Mouse (Mus musculus) right cerebral cortex, postnatal 4 days (tissue): Measurements from ENCODE around the gene Plekhf1.

ENCODE experiments used
- DNase-seq: peaks from one replicate; pipeline ENCODE4 v3.0.0-alpha.2; 2022

Plekhf1 gene

DNA sequence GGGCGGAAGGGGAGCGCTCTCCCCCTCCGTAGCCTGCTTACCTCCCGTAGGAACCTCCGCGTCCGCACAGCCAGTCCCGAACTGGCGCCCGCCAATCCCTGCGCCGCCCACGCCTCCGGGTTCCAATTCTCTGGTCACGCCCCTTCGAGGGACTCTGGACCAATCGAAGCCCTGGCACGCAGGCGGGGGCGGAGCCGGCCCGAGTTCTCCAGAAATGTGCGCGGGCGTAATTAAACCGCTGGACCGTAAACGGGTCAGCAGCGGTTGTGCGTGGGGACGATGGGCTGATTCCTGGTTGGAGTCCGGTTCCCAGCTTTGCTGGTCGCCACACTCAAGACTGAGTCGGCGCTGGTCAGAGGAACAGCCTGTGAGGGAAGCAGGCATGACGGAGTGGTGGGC lies at the start of gene Plekhf1:
Plekhf1 (minus strand) TSS at position 117 of the 399 bp plus-strand sequence.
- DNase-seq = peak; percentile 73

DNA sequence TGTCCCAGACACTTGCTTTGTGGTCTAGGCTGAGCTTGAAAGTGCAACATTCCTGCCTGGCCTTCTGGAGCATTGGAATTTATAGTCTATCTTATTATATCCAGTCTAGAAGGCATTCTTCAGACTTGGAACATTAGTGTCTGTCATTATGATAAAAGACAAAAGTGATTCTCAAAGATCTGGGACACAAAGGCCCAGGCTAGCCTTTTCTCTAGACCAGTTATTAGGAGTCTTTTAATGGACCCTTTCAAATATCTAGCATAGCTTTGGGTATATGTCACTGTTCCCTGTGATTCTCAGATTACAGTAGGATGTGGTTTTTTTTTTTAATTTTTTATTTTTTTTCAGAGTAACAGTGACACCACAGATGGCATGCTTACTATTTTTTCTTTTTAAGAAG lies 44.7 kb upstream of the Plekhf1 start:
- no peak for DNase-seq

DNA sequence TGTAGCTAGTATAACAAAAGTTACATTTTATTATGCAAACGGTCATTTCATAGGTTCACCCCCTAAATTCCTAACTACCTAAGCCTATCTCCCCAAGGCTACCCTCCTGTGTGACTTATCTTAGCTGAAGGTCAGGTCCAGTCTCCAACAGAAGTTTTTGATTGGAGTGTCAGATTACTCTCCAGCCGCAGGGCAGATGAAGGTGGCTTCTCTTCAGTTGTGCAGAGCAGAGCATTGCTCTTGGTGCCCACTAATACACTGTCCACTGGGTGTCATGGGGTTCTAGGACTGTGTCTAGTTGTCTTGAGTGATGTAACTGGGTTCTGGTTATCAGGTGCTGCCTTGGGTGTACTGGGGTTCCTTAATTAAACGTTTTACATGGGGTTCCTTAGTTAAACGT lies 44.0 kb upstream of the Plekhf1 start:
- no peak for DNase-seq

DNA sequence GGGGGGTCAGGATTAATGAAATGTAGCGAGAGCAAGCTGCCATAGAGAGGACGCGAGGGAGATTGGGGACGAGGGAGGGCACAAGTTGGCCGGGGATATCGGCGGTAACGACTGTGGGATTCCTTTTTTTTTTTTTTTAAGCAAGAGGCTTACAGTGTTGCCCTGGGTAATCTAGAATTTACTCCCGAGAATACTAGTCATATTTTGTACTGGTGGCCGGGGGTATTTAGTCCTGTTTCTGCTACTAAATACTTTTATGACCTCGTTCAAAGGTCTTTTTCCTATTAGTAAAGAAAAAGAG lies 43.6 kb upstream of the Plekhf1 start:
- DNase-seq = no peak

DNA sequence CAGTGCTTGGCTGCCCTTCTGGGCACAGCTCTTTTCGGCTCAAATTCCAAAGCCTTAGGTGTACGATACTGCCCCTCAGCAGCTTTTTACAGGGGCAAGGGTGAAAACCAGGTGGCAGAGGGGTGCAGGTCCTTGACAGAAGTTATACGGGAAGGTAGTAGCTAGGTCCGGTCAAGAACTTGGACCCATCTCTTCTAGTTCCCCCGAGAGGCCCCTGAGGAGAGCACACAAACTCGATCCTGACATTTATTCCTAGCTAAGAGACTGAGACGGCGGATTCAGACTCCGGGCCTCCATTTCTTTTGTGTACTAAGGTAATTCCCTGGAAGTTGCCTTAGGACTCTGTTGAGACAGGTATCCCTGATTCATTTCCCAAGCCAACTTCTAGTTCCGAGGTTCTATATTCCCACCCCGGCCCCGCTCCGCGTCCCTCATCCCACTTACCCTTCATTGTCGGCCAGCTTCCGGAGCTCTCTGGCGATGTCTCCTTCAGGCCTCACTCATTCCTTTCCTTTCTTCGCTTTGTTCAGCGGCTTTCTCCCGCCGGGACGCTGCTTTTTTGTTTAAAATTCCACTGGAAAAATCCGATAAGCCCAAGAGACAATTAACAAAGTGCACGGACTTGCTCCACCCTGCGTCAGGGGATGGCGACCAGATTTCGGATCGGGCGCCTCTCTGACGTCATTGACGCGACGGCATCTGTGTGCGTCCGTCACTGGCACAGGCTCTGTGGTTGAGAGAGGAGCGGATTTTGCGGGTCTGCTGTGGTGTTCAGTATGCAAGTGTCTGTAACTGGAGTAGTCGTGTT lies 43.1 kb upstream of the Plekhf1 start, which contains the start of gene Pop4:
Pop4 (minus strand) TSS at position 721 of the 808 bp plus-strand sequence.
- DNase-seq = peak; percentile 94

DNA sequence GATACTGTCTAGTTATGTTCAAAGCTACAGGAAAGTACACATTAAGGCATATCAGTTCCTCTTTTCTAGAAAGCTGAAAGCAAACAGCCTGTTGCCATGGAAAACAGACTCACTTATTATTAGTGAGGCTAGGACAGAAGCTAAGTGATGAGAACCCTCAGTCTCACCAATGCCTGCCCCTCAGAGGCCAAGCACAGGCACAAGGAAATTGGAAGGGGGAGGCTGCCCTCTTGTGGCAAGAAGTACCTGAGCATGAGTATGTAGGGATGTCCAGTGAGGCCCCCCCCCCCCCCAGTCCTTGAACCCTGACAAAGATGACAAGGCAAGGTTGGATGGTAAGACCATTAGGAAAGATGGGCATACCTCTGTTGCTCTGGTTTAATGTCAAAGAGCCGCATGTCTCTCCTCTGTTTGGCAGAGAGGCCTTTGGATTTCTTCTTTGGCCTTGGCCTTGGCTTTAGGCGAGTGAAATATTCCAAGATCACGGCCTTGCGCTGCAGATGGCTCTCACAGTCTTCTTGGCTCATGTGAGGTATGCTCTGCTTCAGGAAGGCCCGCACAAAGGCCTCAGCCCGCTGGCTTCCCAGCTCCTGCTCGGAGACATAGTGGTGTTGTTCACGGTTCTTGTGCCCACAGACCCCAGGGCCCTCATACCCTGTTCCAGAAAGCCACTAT lies 39.3 kb upstream of the Plekhf1 start:
- peak; percentile 30 for DNase-seq

DNA sequence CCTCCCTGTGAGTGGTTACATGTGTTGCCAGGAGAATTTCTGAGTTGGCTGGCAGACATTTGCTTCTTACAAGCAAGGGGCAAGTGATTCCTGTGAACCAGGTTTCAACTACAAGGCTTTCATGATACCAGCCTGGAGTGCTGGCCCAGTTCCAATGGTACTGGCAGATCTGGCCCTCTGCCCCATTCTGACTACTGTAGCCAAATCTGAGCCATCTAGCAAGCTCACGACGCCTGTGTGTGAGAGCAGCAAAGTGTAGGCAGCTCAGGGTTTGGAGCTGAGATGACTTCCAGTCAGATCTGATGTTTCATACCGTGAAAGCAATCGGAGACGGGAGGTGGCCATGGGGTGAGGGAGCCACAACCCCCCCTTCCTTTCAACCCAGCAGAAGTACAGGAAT lies 34.6 kb upstream of the Plekhf1 start:
- DNase-seq = peak; percentile 14

DNA sequence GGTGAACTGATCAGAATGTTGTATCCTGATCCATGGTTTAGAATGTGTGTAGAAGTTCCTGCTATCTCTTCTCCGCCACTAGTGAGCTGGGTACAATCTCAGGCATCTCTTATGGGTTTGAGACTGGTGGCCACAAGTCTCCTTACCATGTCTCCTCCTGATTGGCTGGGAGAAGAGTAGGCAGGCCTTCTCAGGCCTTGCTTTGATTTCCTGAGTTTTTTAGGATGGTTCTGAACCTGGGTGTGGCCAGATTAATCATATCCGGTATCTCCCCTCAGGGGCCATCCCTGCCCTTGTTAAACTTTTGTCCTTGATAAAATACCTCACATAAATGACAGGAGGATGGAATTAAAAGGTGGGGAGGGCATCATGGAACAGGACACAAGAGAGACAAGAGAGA lies 31.8 kb upstream of the Plekhf1 start:
- DNase-seq = no peak

DNA sequence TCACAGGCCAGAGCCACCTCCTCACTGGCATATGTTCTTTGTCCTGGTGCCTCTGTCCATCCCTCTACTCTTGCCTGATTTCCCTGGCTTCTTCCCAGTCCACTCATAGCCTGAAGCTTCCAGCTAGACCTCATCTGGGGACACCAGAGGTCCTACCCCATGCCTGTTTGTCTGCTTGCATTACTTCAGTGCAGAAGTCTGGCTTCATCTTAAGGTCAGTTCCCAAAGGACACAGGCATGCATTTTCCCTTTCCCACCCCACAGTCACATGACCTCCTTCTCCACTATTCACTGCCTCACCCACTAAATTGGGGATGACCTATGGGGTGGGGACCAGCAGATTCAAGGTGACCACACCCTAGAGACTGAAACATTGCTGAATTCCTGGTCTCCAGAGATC lies 25.6 kb upstream of the Plekhf1 start:
- no peak for DNase-seq

DNA sequence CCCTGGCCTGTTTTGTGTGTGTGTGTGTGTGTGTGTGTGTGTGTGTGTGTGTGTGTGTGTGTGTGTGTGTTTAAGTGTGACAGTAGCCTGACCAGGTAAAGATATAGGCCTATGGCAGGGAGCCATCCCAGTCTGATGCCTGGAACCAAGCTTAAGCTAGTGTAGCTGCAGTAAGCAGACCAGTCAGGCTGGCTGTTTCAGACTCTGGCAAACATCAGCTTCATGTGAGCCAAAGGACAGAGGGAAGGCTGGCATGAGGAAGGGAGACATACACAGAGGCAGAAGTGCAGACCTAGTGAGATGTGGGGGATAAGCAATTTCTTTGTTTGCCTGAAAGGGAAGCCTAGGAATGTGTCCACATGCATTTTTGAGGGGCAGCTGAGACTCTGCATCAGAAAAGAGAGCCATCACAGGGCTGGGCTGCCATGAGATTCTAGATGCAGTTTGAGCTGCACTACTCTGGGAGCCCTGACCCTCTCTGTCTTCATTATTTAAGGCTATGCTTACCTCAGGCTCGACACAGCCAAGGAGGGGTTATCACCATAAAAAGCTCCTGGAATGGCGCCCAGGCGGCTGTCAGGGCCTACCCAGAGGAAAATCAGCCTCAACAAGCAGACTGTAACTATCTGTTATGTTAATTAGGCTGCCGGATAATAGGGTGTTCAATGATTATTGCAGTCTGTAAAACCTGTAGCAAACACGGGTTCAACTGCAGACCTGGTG lies 23.8 kb upstream of the Plekhf1 start:
- DNase-seq = peak; percentile 39

DNA sequence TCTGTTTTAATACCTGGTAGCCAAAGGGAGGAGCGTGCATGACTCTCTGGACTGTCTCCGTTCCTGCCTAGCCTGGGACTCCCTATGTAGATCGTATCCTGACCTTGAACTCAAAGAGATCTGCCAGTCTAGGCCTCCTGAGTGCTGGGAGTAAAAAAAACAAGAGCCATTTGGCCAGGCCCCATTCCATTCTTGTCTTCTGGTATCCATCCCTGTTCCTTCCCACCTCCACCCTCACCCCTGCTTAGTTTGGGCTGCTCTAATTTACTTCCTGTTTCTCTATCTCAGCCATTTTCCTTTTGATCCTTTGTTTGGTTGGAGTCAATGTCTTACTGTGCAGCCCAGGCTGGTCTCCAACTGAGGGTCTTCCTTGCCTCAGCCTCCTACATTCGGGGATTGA lies 14.6 kb upstream of the Plekhf1 start:
- no peak for DNase-seq

DNA sequence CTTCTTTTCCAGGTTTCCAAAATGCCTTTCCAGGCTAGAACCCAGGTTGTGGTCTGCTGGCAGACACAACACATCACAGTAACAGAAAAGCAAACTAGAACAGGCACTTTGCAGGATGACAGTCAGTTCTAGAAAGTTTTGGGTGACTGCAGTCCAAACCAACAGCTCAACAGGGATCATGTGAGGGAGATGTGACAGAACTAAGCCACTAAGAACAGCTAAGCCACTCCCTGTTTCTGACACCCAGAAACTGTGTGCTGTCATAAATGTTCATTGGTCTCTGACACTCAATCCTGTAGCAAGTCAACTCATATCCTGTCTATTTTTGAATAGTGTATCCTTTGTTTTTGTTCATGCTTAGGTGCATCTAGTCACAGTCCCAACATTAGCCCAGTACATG lies 9.3 kb upstream of the Plekhf1 start:
- DNase-seq = no peak

DNA sequence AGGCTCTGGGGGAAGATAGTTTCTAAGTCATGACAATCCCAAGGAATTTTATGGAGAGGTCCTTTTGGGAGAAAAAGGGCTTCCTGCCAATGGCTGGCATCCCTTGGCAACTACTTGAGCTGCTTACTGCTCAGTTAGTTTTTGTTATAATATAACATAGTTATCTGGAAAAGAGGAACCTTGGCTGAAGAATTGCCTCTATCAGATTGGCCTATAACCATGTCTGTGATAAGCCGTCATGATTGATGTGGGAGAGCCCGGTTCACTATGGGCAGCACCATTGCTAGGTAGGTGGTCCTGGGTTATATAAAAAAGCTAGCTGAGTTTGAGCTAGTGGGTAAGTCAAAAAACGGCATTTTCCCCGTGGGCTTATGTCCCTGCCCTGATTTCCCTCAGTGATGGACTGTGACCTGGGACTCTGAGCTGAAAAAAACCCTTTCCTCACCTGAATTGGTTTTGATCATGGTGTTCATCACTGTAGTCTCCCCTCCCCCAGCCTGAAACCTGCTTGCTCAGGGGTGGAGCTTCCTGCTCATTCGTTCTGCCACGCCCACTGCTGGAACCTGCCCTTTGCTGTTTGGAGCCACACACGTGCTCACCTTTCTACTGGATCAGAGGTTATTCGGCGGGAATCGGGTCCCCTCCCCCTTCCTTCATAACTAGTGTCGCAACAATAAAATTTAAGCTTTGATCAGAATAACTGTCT lies 8.7 kb upstream of the Plekhf1 start:
- DNase-seq = no peak

DNA sequence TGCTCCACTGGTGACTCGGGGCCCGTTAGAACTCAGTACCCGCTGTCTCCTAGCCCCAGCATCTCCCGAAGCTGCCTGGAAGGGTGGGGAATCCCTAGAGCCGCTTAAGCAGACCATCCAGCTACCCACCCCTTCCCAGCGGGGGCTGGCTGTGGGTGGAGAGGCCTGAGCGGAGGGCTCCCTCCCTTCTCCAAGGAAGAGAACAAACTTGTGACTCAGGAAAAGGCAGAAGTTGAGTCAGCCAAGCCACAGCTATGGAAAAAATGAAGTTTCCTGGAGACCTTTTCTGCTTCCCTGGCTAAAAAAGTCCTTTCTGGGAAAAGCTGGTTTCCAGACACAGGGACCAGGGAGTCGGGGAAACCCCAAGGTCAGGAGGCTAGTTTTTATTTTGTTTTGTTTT lies 2.5 kb upstream of the Plekhf1 start:
- no peak for DNase-seq

DNA sequence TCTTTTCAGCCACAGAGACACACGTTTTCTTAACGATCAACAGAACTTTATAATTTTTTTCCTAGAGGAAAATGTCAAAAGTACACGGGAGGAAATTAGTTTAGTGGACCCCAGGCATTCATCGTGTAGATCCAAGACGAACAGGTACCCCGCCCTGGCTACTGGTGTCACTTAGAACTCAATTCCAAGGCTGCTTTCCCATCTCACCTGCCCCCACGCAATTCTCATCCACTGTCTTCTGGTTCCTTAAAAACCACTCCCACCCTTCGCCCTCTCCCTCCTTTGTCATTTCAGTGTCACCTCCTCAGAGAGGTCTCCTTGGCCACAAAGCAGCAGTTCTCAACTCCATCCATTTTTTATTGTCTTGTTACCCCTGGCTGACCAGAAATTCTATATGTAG lies 513 bp upstream of the Plekhf1 start:
- DNase-seq = no peak

DNA sequence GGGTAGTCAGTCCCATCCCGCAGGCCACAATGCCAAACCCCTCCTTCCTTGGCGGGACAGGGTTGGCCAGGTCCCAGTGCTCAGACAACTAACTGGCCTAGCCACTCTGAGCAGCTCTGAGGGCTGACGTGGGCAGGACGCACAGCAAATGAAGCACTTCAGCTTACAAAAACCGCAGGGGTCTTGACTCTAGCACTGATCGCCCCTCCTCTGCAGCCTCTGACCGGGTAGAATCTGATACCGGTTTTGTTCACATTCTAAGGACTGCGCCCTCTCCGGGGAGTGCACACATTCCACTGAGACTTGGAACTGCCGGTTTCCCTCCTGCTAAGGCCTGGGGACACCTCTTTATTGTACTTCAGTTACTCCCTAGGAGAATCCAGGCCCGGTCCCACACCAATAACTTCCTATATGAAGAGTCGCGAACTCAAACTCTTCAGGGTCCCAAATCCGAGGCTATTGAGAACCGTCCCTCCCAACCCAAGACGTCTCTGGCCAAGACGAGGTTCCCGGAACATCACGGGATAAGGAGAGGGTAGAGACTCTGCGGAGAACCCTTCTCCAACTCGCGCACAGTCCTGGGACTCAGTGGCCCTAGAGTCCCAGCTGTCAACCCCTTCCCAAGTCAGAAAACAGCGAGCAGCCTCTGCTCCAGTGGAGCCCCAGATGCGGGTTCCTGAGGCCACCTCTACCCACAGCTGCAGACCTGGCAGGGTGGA lies 476 bp downstream of the Plekhf1 start:
- peak; percentile 31 for DNase-seq

DNA sequence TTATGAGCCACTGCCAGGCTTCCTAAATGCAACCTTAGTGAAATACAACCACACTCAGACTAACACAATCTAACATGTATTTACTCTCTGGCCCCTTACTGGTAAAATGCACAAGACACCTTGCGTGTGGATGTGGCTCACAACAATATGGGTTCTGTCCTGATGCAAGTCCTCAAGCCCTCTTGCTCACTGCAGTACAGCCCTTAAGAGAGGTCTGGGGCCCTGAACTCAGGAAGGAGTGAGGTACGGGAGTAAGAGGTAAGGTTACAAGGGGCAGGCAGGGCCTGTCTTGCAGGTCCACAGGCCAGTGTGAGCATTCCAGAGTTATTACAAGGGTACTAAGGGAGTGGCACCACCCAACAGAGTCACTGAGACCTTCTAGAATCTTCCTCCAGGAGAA lies 1.6 kb downstream of the Plekhf1 start:
- DNase-seq = no peak

DNA sequence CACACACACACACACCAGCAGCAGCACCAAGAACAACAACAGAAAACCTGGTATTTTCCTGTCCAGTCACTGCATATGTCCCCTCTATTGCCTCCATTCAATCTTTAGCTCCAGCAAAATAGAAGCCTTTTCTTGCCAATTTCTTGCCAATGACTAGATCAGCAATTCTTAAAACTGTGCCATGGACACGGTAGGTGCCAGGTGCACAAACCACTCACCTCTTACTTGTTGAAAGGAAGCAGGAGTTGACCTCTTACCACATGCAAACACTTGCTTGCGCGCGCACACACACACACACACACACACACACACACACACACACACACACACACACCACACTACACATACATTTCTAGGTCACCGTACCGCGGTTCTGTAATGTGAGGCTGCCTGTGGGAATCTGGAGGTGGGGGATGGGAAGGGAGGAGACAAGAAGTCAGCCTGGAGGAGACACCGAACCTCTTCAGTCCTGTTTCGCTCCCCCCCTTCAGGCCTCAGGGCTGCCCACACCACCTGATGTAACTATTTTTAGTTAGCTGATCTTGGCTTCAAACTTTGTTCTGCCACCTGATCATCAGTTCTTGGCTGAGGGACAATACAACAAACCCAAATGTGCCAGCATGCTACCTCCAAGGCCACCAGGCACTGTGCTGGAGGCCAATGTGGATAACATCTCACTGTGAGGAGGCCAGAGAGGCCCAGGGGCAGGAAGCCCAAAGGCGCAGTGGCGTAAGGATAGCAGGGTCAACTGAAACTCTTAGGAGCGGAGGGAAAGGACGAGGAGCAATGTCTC lies 3.0 kb downstream of the Plekhf1 start:
- DNase-seq = no peak

DNA sequence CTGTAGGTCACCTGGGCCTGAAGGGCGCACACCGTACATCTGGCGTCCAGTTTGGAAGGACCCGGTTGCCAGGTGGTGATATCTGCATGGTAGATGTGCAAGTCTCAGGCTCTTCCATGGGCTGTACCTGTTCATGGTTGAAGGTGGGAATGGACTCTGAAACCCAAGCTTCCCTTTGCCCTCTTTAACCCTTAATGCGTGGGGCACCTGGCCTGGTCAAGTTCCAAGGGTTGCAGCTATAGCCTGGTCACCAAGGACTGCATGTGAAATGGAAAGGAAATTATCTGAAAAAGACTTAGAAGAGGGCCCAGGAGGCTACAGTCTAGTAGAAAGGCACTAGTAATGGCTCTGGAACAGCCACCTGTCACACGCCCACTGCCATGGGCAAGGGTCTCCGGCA lies 7.0 kb downstream of the Plekhf1 start:
- no peak for DNase-seq

DNA sequence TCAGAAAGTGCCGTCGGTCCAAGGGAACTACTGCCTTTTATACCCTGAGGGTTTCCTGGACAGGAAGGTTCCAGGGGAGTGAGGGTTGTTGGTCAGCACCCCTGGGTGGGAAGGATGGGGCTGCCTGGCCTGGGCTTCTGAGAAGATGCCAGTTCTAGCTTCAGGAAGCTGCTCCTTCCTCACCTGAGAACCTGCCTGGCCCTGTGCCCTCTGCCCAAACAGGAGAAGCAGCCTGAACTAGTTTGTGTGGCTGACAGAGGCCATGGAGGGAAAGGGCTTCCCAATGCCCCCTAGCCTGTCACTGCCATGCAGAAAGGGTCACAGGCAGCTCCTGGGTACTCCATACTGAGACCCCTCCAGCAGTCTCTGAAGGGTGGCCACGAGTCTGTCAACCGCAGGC lies 8.3 kb downstream of the Plekhf1 start:
- DNase-seq = no peak

DNA sequence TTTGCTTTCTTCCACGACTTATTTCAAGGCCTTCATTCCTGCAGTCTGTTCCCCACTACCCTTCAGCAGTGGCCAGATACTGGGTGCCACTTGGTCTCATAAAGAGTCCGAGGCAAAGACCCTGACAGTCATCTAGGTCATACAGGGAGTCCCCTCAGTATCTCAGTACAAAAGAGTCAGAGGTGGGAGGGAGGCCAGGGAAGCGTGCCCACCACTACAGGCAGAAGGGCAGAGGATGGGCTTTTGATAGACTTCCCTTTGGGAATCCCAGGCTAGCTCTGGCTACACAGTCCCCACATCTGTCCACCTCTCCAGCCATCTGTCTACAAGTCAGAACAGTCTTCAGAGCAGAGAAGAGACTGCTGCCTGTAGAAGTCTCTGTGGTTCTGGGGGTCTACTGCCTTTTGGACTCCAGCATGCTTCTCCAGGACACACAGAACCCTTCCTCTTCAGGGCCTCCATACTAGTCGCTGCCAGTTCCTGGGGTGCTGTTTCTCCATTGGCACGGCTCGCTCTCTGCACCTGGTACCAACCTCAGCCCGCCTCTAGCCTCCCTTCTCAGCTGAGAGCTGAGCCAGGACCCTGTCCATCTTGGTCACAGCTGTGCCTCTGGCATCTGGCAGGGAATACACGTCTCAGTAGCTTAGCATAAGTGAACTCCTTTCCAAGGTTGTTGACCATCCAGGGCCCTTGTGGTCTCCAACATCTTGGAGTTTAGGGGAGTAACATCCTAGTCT lies 9.0 kb downstream of the Plekhf1 start:
- DNase-seq = no peak
